Mouse (Mus musculus): ENCODE data around the gene Nrxn3.

The Nrxn3 gene

GRCm38 (mm10) chr12:89918138-89918829, 1195.6 kb downstream of the Nrxn3 start:
- no peak for DNase-seq (ENCODE audit: extremely low read depth, low read depth)

GRCm38 (mm10) chr12:89932338-89932737, 1209.7 kb downstream of the Nrxn3 start:
- no peak for DNase-seq (ENCODE audit: extremely low read depth, low read depth)

- no peak for DNase-seq (ENCODE audit: extremely low read depth, low read depth)
Observed at GRCm38 (mm10) chr12:89933630-89934029, 1211.0 kb downstream of the Nrxn3 start.

GRCm38 (mm10) chr12:89940746-89941145, 1218.1 kb downstream of the Nrxn3 start:
- DNase-seq (ENCODE audit: extremely low read depth, low read depth): no peak

- no peak for DNase-seq (ENCODE audit: extremely low read depth, low read depth)
Observed at GRCm38 (mm10) chr12:89945911-89946502, 1223.3 kb downstream of the Nrxn3 start.

DNA sequence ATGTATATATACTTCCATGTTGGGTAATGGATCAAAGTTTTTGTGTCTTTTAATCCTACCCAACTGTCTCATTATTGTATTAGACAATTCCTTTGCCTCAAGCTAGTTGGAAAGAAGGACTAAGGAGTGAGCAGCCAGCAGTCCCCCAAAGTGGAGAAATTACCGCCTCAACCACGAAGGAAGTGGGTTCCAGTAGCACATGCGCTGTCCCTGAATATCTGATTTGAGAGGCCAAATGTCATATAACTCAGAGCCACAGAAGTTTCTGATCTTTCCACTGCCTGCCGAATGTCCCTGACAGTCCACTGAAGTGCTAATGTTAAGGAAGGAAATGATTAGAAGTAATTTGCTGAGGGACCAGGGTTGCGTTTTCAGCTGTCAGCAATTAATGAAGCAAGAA, 1223.8 kb downstream of the Nrxn3 start:
- no peak for DNase-seq (ENCODE audit: extremely low read depth, low read depth)

DNA sequence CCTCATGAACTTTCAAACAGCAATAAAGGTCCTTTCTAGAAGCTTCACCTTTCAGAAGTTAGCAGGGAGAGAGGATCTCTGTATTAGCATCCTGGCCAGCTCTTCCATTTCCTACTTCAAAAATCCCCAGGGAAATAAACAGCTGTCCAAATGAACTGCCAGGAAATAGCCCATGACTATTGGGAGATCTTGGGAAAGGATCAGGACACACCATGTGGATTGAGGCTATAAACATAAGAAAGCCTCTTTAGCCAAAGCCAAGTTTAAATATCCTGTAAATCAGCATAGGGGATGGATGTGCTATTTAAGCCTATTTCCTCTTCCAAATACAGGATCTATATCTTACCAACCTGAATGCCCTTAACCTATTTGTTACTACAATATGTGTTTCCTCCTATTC, 1230.6 kb downstream of the Nrxn3 start:
- DNase-seq (ENCODE audit: extremely low read depth, low read depth): no peak

DNA sequence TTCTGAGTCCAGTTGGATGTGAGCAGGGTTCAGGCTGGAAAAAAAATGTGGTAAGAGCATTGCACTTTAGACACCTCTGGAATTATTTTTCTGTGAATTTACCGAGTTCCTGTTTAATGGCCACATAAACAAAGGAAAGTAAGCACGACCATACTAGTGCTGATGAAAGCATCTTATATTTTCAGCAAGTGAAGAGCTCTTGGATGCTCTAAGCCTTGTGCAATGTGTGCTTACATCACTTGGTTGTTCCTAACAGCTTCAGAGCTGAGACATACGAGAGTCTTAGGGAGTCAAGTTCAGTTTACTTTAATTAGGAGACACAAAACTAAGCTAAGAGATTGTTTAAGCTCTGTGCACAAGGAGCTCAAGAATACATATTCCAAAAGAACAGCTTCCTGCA, 1231.0 kb downstream of the Nrxn3 start:
- no peak for DNase-seq (ENCODE audit: extremely low read depth, low read depth)

GRCm38 (mm10) chr12:89954441-89955070, 1231.9 kb downstream of the Nrxn3 start:
- DNase-seq (ENCODE audit: extremely low read depth, low read depth): no peak

DNA sequence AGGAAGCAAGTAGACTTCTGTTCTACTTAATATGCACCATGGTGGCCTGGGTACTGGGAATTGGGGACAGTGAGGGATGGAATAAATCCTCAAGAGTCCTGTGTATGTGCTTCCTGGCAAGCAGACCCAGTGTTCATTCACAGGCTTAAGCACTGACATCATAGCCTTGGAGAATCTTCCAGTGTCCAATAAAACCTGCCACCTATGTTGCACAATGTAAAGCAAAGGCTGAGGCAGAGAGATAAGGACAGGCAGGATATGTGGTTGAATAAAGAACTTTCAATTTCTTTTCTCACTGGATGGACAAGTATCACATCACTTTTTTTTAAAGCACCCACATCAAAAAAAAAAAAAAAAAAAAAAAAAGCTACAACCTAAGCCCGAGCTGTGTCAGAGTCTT, 1240.4 kb downstream of the Nrxn3 start:
- DNase-seq (ENCODE audit: extremely low read depth, low read depth): no peak

GRCm38 (mm10) chr12:89976648-89977047, 1254.0 kb downstream of the Nrxn3 start:
- no peak for DNase-seq (ENCODE audit: extremely low read depth, low read depth)

GRCm38 (mm10) chr12:89977479-89977878, 1254.8 kb downstream of the Nrxn3 start:
- DNase-seq (ENCODE audit: extremely low read depth, low read depth): no peak

DNA sequence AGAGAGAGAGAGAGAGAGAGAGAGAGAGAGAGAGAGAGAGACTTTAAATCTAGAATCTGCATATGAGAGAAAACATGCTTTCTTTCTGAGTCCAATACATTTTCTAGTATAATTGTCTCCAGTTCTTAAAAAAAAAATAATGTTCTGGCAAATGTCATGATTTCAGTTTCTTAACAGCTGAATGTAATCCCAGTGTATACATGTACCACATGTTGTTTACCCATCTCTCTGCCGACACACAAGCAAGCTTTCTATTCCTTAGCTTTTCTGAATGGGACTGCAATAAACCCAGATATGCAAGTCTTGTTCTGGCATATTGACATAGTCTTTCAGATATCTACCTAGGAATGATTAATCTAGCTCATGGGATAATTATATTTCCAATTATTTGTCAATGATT, 1256.5 kb downstream of the Nrxn3 start:
- no peak for DNase-seq (ENCODE audit: extremely low read depth, low read depth)

GRCm38 (mm10) chr12:89982445-89982844, 1259.8 kb downstream of the Nrxn3 start:
- DNase-seq (ENCODE audit: extremely low read depth, low read depth): no peak

DNA sequence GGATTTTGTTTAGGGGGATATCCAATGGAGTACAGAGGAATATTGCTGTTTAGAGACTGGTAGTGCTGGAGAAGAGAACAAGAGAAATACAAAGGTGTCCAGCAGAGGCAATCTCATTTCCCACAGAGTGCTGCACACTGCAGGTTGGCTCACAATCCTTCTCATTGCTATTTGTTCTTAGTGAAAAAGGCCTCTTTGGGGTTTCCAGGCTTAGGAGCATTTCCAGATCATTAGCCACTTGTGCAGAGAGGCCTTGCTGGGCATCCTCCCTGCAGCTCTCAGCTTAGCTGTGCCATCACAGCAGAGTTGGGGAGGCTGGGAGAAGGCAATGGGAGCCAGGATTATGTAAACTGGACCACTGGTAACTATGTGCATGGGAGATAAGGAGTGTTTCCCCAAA, 1260.7 kb downstream of the Nrxn3 start:
- DNase-seq (ENCODE audit: extremely low read depth, low read depth): no peak

DNA sequence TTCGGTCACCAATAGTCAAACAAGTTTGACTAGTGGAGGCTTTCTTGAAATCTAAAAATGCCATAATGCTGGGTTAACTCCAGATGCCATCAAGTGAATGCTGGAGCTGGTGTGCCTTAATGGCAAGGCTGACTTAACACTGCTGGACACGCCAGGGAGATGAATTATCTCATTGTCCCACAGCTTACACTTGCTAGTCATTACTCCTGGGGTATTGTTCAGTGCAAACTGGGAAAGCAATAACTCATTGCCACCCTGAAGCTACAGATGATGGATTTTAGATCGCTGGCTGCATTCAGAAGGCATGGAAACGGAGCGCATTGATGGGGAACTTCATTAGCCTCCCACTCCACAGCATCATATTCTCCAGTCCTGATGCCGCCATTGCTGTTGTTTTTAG, 1263.5 kb downstream of the Nrxn3 start:
- DNase-seq (ENCODE audit: extremely low read depth, low read depth): no peak

DNA sequence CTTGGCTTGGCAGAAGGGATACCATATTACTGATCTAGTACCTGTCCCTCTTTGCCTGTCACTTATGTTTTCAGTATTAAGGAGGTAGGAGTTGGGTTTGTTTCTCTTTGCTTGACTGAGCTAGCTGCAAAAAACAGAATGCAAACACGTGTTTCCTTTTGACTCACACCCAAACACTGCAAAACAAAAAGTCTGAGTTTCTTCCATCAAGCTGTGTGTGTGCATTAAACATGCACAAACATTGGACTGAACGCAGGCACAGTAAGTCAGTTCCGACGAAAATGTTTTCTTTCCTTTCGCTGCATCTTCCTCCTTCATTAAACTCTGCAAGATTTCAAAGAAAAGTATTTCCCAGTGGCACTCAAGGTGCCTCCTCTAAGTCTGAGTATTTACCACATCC, 1270.6 kb downstream of the Nrxn3 start:
- no peak for DNase-seq (ENCODE audit: extremely low read depth, low read depth)

DNA sequence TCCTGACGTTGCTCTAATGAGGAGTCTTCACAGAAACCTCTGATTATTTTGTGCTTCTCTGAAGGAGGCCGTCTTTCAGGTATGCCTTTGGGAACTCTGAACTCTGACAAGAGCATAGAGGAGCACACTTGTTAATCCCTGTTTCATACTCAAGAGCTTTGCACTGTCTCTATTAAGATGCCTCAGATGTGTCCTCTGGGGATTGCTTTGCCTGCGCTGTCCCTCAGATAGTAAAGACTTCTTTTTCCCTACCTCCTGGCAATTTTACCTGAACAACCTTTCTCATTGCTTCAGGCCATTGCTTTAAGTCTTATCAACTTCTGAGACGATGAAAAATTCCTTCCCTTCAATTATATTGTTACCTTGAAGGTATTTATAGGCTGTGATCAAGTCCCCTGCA, 1272.7 kb downstream of the Nrxn3 start:
- no peak for DNase-seq (ENCODE audit: extremely low read depth, low read depth)

DNA sequence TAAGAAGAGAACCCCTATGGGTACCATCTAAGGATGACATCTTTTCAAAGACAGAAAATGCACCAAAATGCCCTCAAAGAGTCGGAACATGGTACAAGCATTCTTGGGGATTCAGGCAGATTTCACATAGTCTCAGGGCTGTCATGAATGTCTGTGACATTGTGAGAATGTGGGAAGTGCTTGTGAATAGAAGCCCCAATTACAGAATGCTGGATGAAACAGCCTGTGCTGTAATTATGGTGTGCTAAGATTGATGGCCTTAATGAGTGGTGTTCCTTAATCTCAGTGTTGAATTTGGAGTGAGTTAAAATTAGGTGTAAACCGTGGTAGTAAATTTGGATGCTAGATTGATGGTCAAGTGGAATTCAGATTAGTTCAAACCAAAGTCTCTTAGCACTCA, 1287.6 kb downstream of the Nrxn3 start:
- DNase-seq (ENCODE audit: extremely low read depth, low read depth): no peak

DNA sequence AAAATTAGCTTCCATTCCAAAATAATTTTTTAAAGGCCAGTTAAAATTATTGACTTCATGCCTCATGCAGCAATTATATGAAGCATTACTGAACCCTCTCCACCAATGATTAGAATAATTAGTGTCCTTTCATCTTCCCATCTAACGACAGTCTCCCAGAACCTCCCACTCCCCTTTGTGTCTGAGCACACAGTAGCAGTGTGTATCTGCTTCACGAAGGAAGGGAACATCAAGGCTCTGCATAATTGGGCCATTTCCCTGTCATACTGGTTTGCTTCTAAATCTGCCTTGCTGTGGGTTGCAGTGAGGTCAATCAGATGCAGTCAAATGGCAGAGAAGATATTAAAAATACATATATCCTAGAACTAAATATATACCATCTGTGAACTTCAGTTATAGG, 1291.3 kb downstream of the Nrxn3 start:
- DNase-seq (ENCODE audit: extremely low read depth, low read depth): no peak

GRCm38 (mm10) chr12:90027023-90027422, 1304.3 kb downstream of the Nrxn3 start:
- DNase-seq (ENCODE audit: extremely low read depth, low read depth): no peak

- DNase-seq (ENCODE audit: extremely low read depth, low read depth): no peak
Observed at GRCm38 (mm10) chr12:90041038-90041437, 1318.4 kb downstream of the Nrxn3 start.

DNA sequence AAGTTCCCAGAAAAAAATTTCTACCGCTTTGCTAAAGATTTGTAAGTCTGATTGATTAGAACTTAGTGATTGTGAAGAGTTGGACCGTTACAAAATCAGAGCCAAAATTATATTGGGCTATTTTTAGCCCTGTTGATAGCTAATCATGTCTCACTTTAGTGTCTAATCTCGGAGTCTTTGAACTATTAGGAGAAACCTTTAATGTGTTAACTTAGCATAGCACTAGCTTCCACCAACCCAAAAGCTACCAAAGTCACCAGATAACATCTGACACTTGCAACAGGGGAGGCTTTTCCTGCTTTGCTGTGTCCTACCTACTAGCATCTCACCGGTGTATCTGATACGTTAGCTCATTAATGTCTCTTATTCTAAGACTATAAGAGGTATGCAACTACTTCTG, 1333.6 kb downstream of the Nrxn3 start:
- no peak for DNase-seq (ENCODE audit: extremely low read depth, low read depth)

All from MEL-GATA-1-ER (cell line).